Mouse (Mus musculus) forebrain, embryonic 11.5 days (tissue): ENCODE measurements around the gene Aox2. TPM values are rescaled to one million over a fixed set of nuclear protein-coding genes. Genes with fewer than 3 reads are reported as not detected.

Experiments used
- ATAC-seq: fragments of 200-750 bp; cut with Nextera tagmentation; replicated peaks from 2 replicates; pipeline ENCODE4 v1.8.0; 2017; ENCODE audit warnings: moderate TSS enrichment; ENCODE audit not compliant: low FRiP score
- DNase-seq: peaks from one replicate; pipeline ENCODE4 v3.0.0-alpha.2; 2017; ENCODE audit warnings: low spot score
- H3K27ac ChIP-seq: fragments of 300-500 bp; sonication (generic); 2 replicates; pipeline ENCODE4 v1.5.1; 2014; ENCODE audit warnings: low read depth, low read length
- H3K27me3 ChIP-seq: fragments of 300-500 bp; sonication (generic); 2 replicates; pipeline ENCODE4 v1.6.1; 2014; ENCODE audit warnings: mild to moderate bottlenecking, low read length, mixed read lengths; ENCODE audit not compliant: control insufficient read depth, insufficient read depth
- H3K36me3 ChIP-seq: fragments of 300-500 bp; sonication (generic); 2 replicates; pipeline ENCODE4 v1.6.1; 2014; ENCODE audit warnings: mild to moderate bottlenecking, low read length, moderate library complexity, mixed read lengths; ENCODE audit not compliant: control insufficient read depth, insufficient read depth
- H3K4me1 ChIP-seq: fragments of 300-500 bp; sonication (generic); replicated peaks from 2 replicates; pipeline ENCODE4 v1.6.1; 2014; ENCODE audit warnings: low read length, mixed read lengths; ENCODE audit not compliant: control insufficient read depth, insufficient read depth
- H3K4me2 ChIP-seq: fragments of 300-500 bp; sonication (generic); 2 replicates; pipeline ENCODE4 v1.6.1; 2014; ENCODE audit warnings: low read depth, mild to moderate bottlenecking, low read length, moderate library complexity, mixed read lengths; ENCODE audit not compliant: severe bottlenecking
- H3K4me3 ChIP-seq: fragments of 300-500 bp; sonication (generic); 2 replicates; pipeline ENCODE4 v1.5.1; 2014; ENCODE audit warnings: low read depth, low read length
- H3K9ac ChIP-seq: fragments of 300-500 bp; sonication (generic); 2 replicates; pipeline ENCODE4 v1.6.1; 2014; ENCODE audit warnings: low read length
- H3K9me3 ChIP-seq: fragments of 300-500 bp; sonication (generic); 2 replicates; pipeline ENCODE4 v1.6.1; 2016; ENCODE audit warnings: low read length, mixed read lengths; ENCODE audit not compliant: control insufficient read depth
- WGBS: fragments of 180-500 bp; shearing (Covaris S2); extraction: QIAGEN DNeasy Blood & Tissue Kit; methylation state at CpG from one replicate; pipeline ENCODE4 v1.1.7; 2014; 5-methylcytosine and 5-hydroxymethylcytosine counted together
- polyA plus RNA-seq: library from polyadenylated mRNA; unstranded; fragments of >200 nt; fragmentation: Nextera tagmentation; extraction: Ambion mirVana; gene quantifications from 2 replicates; pipeline ENCODE4 v1.2.1, GENCODE M21; 2014

The Aox2 gene
- polyA plus RNA-seq, 1 experiment from 2014 or later, result not detected

- Histone ChIP-seq H3K4me3 (no peak overlapping the region), H3K9me3 (no peaks in the 10 kb centered on the region), H3K27me3 (no peaks in the 10 kb centered on the region), H3K27ac (no peak overlapping the region), H3K9ac (no peak overlapping the region), H3K4me1 (no peaks in the 10 kb centered on the region), H3K36me3 (no peaks in the 10 kb centered on the region), H3K4me2 (no peak overlapping the region)
- 86% methylated on average over 8 of the region's 8 CpGs for WGBS
- DNase-seq (no peak), ATAC-seq (no peak)
Observed at GRCm38 (mm10) chr1:58307181-58307580, 29.1 kb downstream of the Aox2 start.

GRCm38 (mm10) chr1:58308594-58308993 is 30.5 kb downstream of the Aox2 start:
- no peak overlapping the region for H3K4me3 ChIP-seq
- no peaks in the 10 kb centered on the region for H3K27me3 ChIP-seq
- ATAC-seq, result no peak
- DNase-seq, result no peak
- no peak overlapping the region for H3K27ac ChIP-seq
- H3K4me2 ChIP-seq, result no peak overlapping the region
- no peaks in the 10 kb centered on the region for H3K4me1 ChIP-seq
- no peaks in the 10 kb centered on the region for H3K36me3 ChIP-seq
- H3K9ac ChIP-seq, result no peak overlapping the region
- 91% methylated on average over 8 of the region's 8 CpGs for whole genome bisulfite sequencing
- no peaks in the 10 kb centered on the region for H3K9me3 ChIP-seq

- Histone ChIP-seq H3K9ac (no peak overlapping the region), H3K4me1 (no peaks in the 10 kb centered on the region), H3K27ac (no peak overlapping the region), H3K9me3 (no peaks in the 10 kb centered on the region), H3K4me2 (no peak overlapping the region), H3K27me3 (no peaks in the 10 kb centered on the region), H3K4me3 (no peak overlapping the region), H3K36me3 (no peaks in the 10 kb centered on the region)
- DNase-seq, result no peak
- WGBS, result 89% methylated on average over 4 of the region's 4 CpGs
- ATAC-seq, result no peak
Observed at GRCm38 (mm10) chr1:58309853-58310252, 31.7 kb downstream of the Aox2 start.

- no peak overlapping the region for H3K9ac ChIP-seq
- DNase-seq, result no peak
- no peaks in the 10 kb centered on the region for H3K4me1 ChIP-seq
- ATAC-seq, result no peak
- H3K4me2 ChIP-seq, result no peak overlapping the region
- 83% methylated on average over 7 of the region's 7 CpGs for WGBS
- H3K36me3 ChIP-seq, result no peaks in the 10 kb centered on the region
- no peak overlapping the region for H3K27ac ChIP-seq
- H3K27me3 ChIP-seq, result no peaks in the 10 kb centered on the region
- H3K4me3 ChIP-seq, result no peak overlapping the region
- H3K9me3 ChIP-seq, result no peaks in the 10 kb centered on the region
Observed at GRCm38 (mm10) chr1:58311221-58311864, 33.2 kb downstream of the Aox2 start.

GRCm38 (mm10) chr1:58313173-58313572 is 35.0 kb downstream of the Aox2 start:
- Histone ChIP-seq H3K9ac (no peak overlapping the region), H3K9me3 (no peaks in the 10 kb centered on the region), H3K4me2 (no peak overlapping the region), H3K4me3 (no peak overlapping the region), H3K27ac (no peak overlapping the region), H3K27me3 (no peaks in the 10 kb centered on the region), H3K36me3 (no peaks in the 10 kb centered on the region), H3K4me1 (no peaks in the 10 kb centered on the region)
- ATAC-seq (no peak), DNase-seq (no peak)
- WGBS, result 90% methylated on average over 8 of the region's 8 CpGs

GRCm38 (mm10) chr1:58315532-58315931 is 37.4 kb downstream of the Aox2 start:
- H3K9me3 ChIP-seq, result no peaks in the 10 kb centered on the region
- H3K27ac ChIP-seq, result no peak overlapping the region
- ATAC-seq (no peak), DNase-seq (no peak)
- H3K27me3 ChIP-seq, result no peaks in the 10 kb centered on the region
- H3K4me2 ChIP-seq, result no peak overlapping the region
- H3K9ac ChIP-seq, result no peak overlapping the region
- 76% methylated on average over 6 of the region's 6 CpGs for WGBS
- H3K36me3 ChIP-seq, result no peaks in the 10 kb centered on the region
- H3K4me3 ChIP-seq, result no peak overlapping the region
- no peaks in the 10 kb centered on the region for H3K4me1 ChIP-seq

- WGBS, result 41% methylated on average over 4 of the region's 4 CpGs
- no peak for DNase-seq
Observed at GRCm38 (mm10) chr1:58333222-58333621, 55.1 kb downstream of the Aox2 start.

GRCm38 (mm10) chr1:58339901-58340300 is 61.8 kb downstream of the Aox2 start:
- H3K9me3 ChIP-seq, result no peaks in the 10 kb centered on the region
- no peak overlapping the region for H3K9ac ChIP-seq
- no peak for DNase-seq
- no peak overlapping the region for H3K27ac ChIP-seq
- no peaks in the 10 kb centered on the region for H3K27me3 ChIP-seq
- H3K4me2 ChIP-seq, result no peak overlapping the region
- H3K36me3 ChIP-seq, result no peaks in the 10 kb centered on the region
- 91% methylated on average over 1 of the region's 1 CpGs for WGBS
- no peak overlapping the region for H3K4me3 ChIP-seq
- no peaks in the 10 kb centered on the region for H3K4me1 ChIP-seq
- no peak for ATAC-seq

More at GRCm38 (mm10) chr1:58333222-58333621, 55.1 kb downstream of the Aox2 start:
- no peak overlapping the region for H3K4me3 ChIP-seq
- H3K9me3 ChIP-seq, result no peaks in the 10 kb centered on the region
- 0 out of 2 replicates have a peak, but pooled peaks cover 3% of the 10 kb centered on the region for H3K4me1 ChIP-seq
- H3K36me3 ChIP-seq, result no peaks in the 10 kb centered on the region
- H3K27ac ChIP-seq, result no peak overlapping the region
- H3K4me2 ChIP-seq, result peak overlapping the region; percentile 1; the same call in 1 of the 2 replicates
- H3K9ac ChIP-seq, result no peak overlapping the region
- ATAC-seq, result no peak
- no peaks in the 10 kb centered on the region for H3K27me3 ChIP-seq

GRCm38 (mm10) chr1:58341576-58341975 is 63.5 kb downstream of the Aox2 start:
- Histone ChIP-seq H3K4me1 (no peaks in the 10 kb centered on the region), H3K4me3 (no peak overlapping the region), H3K27me3 (no peaks in the 10 kb centered on the region), H3K27ac (no peak overlapping the region), H3K9ac (no peak overlapping the region), H3K4me2 (no peak overlapping the region), H3K36me3 (no peaks in the 10 kb centered on the region), H3K9me3 (no peaks in the 10 kb centered on the region)
- DNase-seq (no peak), ATAC-seq (no peak)
- WGBS, result 48% methylated on average over 7 of the region's 7 CpGs
